Mouse (Mus musculus): ENCODE measurements around the gene Klhl29.
A peak's percentile ranks its signal among the peaks of the same experiment; 100 is the strongest.

Gene Klhl29

DNA sequence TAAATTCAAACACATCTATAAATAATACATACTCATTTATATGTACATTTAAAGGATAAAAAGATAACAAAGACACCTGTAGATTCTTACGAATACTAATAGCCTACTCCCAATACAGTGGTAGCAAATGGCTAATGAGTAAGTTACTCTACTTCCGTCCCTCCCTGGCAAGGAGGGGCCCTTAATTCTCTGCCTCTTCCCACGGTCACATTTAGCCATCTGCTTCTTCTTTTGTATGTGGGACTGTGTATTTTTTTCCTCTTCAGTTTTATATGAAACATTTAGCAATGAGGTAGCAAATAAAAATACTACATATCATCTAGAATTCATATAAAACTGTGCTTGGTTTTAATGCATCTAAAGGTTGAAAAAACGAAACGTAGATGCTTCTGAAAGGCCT lies 73.6 kb downstream of the Klhl29 start:
- no peak for DNase-seq (ENCODE audit: low spot score in 2 of 2)

- DNase-seq (ENCODE audit: low spot score in 2 of 2) = no peak
Measured at GRCm38 (mm10) chr12:5296422-5296821, 79.1 kb downstream of the Klhl29 start.

DNA sequence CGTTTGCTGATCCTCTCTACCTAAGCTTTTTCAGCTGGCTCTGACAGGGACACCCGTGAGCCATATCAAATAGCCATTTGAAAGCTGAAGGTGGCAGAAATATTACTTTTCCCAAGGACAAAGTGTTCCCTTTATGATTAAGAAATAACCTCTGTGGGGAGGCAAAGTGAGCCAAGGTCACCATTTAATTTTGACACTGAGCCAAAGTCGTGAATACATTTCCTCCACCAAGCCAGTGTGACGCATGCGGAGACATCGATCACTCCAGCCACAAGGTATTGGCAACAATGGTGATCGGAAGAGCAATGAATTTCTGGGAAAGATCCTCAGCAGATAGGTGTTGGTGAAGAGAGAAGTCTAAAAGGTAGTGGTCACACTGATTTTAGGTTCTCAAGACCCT lies 83.2 kb downstream of the Klhl29 start:
- no peak for DNase-seq (ENCODE audit: low spot score in 2 of 2)

DNA sequence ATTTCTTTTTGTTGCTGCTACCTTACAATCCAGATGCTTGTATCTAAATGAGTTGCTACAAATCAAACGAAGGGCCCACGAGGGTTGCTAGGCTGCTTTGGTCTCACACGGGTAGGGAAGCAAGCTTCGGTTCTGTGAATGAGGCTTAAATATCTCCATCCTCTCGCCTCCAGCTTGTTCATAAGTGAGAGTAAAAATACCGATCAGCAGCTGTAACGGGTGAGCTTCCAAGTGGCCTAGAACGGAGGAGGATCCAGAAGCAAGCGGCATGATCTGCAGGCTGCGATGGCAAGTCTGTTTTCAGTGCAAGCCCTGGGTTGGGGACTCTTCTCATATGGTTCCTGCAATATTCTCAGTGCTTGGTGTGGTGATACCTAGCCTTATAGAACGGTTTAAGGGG lies 89.9 kb downstream of the Klhl29 start:
- DNase-seq (ENCODE audit: low spot score in 2 of 2) = no peak

GRCm38 (mm10) chr12:5284961-5285360 lies 90.5 kb downstream of the Klhl29 start:
- no peak for DNase-seq (ENCODE audit: low spot score in 2 of 2)

DNA sequence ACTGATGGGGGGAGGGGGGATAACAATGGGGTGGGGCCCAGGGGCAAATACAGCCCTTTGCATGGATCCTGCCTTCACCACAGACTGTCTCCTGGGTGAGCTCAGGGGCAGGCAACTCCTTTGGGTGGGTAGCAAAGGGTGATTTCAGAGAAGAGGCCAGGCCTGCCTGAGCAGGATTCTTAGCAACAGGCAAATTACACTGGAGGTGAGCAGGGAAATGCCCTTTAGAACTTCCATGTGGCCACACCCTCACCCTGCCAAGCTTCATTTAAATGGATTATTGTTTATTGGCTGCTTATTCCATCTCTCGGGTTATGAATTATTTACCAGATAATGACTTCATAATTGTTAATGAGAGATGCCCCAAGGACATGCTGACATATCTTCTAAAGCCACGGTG lies 91.8 kb downstream of the Klhl29 start:
- DNase-seq (ENCODE audit: low spot score in 2 of 2) = no peak

- no peak for DNase-seq (ENCODE audit: low spot score in 2 of 2)
Measured at GRCm38 (mm10) chr12:5282611-5283010, 92.9 kb downstream of the Klhl29 start.

DNA sequence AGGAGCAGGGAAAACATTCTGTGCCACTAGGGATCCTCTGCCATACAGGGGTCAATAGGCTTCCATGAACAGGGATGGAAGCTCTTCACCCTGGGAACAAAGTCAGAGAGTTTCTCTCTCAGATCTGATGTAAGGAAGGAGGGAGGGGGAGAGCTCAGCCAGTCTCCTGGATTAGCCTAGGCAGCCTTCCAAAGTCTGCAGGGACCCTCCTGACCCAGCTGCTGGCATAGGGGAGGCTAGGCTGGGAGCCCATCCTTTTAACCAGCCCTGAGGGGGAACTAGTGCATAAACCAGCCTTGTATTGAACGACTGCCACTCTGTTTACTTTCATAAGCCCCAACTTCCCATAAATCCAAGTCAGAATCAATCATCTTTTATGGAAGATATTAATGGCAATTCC lies 95.6 kb downstream of the Klhl29 start:
- DNase-seq (ENCODE audit: low spot score in 2 of 2) = no peak

GRCm38 (mm10) chr12:5277028-5277427 lies 98.5 kb downstream of the Klhl29 start:
- DNase-seq (ENCODE audit: low spot score in 2 of 2) = peak in 1 of 2 experiments; percentile 15

- no peak for DNase-seq (ENCODE audit: low spot score in 2 of 2)
Measured at GRCm38 (mm10) chr12:5275507-5275936, 100.0 kb downstream of the Klhl29 start.

- DNase-seq (ENCODE audit: low spot score in 2 of 2) = no peak
Measured at GRCm38 (mm10) chr12:5274519-5274944, 101.0 kb downstream of the Klhl29 start.

GRCm38 (mm10) chr12:5273316-5274047 lies 102.0 kb downstream of the Klhl29 start:
- no peak for DNase-seq (ENCODE audit: low spot score in 2 of 2)

GRCm38 (mm10) chr12:5270527-5270926 lies 105.0 kb downstream of the Klhl29 start:
- no peak for DNase-seq (ENCODE audit: low spot score in 2 of 2)

DNA sequence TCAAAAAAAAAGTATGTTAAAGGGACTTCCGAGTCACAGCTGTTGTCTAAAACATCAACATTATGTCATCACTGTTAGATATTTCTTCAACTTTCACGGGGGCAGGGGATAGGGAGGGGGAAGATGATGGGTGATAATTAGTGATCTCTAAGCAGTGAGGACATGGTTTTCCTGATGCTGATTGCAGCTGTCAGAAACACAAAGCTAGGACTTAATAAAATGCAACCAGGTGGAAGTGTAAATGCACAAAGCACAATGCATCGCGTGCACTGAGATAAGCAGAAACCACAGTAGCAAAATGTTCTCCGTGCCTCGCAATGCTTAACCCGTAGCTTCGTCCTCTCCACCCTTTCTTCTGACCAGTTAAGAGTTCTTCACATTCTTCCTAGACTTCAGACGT lies 105.5 kb downstream of the Klhl29 start:
- DNase-seq (ENCODE audit: low spot score in 2 of 2) = no peak

- no peak for DNase-seq (ENCODE audit: low spot score in 2 of 2)
Measured at GRCm38 (mm10) chr12:5269061-5269460, 106.4 kb downstream of the Klhl29 start.

DNA sequence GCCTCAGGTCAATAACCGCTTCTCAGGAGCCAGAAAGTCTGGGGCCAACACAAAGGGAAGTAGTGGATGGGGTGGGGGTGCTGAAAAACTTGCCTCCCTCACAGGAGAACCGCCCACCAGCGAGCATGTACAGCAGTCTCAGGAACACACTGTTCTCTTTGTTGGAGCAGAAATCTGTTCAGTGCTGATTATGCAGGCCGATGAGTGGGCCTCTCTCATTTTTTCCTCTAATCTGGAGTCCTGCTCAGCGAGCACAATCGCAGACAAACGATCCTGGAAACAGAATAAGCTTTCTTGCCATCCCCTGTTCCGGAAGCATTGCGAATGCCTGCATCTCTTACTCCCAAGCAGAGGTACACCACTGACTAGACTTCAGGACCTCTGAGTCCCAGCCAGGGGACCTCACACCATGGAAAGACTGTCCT lies 107.3 kb downstream of the Klhl29 start:
- no peak for DNase-seq (ENCODE audit: low spot score in 2 of 2)

DNA sequence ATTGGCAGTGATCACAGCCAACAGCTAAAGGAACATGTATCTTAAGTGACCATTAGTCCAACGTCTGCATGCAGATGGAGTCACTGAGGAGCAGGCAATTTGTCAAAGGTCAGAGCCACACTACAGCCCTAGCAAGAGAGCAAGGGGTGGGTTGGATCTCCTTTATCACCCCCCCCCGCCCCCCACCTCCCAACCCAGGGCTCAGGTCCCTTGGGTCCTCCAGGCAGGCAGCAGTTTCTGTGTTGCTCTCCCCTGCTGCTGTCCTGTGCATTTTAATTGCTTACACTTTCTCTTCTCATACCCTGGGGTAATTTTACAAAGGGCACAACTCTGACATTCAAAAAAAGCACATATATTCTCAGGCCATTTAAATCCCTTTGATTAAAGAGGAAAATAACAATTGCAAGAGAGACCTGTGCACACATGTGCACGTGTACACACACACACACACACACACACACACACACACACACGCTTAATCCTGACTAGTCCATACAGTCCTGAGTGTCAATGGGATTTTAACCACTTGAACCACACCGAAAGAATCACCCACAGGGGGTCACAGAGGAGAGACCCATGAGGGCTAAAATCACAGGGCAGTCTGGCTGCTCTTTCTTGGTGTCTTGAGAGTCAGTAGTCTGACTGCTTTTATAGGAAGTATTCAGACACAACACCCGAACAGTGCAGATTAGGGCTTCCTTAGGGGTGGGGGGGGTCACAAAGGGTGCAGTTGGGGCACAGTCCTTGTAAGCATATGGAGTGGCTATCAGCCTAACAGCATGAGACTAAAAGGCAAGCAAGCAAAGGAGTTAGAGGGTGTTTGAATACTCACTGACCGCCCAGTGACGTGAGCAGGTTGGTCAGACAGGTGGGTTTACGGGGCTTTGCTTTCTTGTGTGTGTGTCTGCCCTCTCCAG lies 108.0 kb downstream of the Klhl29 start:
- no peak for DNase-seq (ENCODE audit: low spot score in 2 of 2)

DNA sequence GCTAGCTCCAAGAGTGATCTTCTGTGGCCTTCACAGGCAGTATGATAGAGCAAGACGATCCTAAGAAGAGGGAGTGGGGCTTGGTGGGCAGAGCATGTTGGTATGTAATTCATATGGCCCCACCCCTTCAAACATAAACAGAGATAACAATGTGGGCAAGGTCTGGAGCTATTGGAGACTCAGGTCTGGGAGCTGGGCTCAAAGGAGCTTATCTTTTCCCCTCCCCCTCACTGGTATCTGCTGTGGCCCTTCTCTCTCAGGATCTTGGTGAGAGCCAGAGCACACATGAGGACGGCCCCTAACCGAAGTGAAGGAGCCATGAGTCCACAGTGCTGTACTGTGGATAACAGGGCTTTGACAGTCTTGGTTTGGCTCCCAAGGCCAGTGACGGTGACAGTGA lies 108.7 kb downstream of the Klhl29 start:
- DNase-seq (ENCODE audit: low spot score in 2 of 2) = no peak

GRCm38 (mm10) chr12:5261476-5261875 lies 114.0 kb downstream of the Klhl29 start:
- no peak for DNase-seq (ENCODE audit: low spot score in 2 of 2)

- no peak for DNase-seq (ENCODE audit: low spot score in 2 of 2)
Measured at GRCm38 (mm10) chr12:5258779-5259178, 116.7 kb downstream of the Klhl29 start.

DNA sequence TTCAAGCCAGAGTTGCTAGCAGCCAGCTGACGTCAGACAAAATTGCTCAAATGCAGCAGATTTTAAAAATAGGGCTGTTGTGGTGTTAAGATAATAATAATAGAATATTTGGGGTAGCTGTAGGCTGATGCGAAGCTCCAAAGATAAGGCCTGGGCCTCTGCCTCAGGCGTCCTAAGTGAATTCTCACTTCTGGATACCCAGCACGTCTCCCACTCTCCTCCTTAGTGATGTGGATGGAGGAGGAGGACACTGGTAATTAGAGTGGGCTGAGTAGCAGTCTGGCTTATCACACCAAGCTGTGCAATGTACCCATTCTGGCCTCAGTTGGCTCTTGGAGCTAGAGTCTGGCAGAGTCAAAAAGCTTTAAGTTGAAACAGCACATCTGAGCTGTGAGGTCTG lies 118.3 kb downstream of the Klhl29 start:
- DNase-seq (ENCODE audit: low spot score in 2 of 2) = no peak

DNA sequence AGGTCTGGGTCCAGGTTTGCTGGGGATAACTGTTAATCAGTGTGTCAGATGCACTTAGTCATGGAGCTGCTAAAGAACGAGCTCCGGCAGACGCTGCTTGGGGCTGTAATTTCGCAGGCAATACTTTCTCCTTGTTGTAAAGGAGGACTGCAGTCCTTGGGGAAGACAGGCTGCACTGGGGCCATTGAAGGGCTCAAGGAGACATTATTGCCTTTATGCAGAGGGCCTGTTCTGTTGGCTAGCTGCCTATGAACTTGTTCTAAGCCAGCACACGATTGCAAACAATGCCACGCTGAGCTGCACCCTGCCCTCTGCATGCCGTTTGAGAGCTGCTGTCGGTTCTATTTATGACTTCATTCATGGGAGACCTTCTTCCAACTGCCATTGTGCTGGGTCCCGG lies 120.4 kb downstream of the Klhl29 start:
- DNase-seq (ENCODE audit: low spot score in 2 of 2) = no peak
